Mouse (Mus musculus) cerebellum, adult 9-10 months (tissue): ENCODE results near the gene Necap2.
A peak's percentile ranks its signal among the peaks of the same experiment; 100 is the strongest.

Source experiments
- DNase-seq: peaks from one replicate; pipeline ENCODE4 v3.0.0; 2022

Necap2 gene

GRCm38 (mm10) chr4:141072502-141072901 is 5.7 kb downstream of the Necap2 start:
- DNase-seq = peak; percentile 22

GRCm38 (mm10) chr4:141069731-141070130 is 8.4 kb downstream of the Necap2 start:
- DNase-seq = peak; percentile 80

DNA sequence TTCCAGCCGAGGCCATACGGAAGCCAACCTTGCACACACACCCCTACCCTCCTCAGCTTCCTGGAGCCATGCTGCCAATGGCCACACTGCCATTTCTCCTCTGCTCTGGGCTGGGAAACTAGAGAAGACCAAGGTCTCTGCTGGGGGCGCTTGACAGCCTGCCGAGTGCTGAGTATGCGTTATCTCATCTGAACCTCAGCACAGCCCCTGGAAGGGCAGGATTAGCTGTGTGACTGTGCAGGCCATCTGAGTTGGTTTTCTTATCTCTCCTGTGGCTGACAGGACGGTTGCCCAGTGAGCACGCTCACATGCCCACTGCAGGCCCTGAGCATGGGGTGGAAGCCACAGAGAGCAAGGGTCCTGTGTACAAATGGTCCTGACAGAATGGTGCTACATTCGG is 9.5 kb downstream of the Necap2 start:
- peak; percentile 31 for DNase-seq

GRCm38 (mm10) chr4:141067516-141068046 is 10.6 kb downstream of the Necap2 start:
- DNase-seq = peak; percentile 63

DNA sequence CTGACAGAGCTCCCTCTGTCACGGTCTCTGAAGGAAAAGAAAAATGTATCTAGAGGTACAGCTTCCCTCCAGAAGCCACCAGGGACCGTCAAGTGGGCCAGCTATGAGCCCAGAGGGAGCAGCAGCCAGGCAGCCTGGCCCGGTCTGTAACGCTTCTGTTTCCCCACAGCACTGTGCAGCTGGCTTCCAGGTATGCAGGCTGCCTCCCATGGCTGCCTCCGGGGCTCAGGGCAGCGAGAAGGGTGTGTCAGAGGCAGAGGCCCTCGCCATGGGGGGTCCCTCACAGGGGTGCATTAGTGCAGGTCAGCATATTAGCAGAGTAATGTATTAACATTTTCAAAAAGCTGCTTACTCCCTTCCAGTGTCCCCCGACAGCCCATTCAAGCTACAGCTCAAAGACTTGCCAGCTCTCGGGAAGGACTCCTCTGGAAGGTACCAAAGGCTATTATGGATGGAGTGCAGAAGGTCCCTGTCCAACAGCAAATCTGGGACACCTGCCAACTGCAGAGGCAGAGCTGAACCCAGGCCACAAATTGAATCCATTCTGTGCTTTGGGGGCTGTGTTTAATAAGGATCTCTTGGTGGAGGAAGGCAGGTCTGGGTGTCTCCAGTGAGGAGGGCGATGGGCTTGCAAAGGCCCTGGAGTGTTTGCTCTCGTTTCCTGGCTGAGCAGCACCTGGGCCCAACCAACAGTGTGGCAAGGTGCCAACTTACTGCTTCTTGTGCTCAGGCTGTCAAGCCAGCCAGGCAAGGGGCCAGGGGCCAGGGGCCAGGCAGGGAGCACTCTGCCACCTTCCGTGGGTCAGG is 11.2 kb downstream of the Necap2 start:
- peak; percentile 83 for DNase-seq

GRCm38 (mm10) chr4:141065123-141065522 is 13.0 kb downstream of the Necap2 start:
- peak; percentile 87 for DNase-seq

- DNase-seq = peak; percentile 24
Measured at GRCm38 (mm10) chr4:141064104-141064659, 14.0 kb downstream of the Necap2 start.

DNA sequence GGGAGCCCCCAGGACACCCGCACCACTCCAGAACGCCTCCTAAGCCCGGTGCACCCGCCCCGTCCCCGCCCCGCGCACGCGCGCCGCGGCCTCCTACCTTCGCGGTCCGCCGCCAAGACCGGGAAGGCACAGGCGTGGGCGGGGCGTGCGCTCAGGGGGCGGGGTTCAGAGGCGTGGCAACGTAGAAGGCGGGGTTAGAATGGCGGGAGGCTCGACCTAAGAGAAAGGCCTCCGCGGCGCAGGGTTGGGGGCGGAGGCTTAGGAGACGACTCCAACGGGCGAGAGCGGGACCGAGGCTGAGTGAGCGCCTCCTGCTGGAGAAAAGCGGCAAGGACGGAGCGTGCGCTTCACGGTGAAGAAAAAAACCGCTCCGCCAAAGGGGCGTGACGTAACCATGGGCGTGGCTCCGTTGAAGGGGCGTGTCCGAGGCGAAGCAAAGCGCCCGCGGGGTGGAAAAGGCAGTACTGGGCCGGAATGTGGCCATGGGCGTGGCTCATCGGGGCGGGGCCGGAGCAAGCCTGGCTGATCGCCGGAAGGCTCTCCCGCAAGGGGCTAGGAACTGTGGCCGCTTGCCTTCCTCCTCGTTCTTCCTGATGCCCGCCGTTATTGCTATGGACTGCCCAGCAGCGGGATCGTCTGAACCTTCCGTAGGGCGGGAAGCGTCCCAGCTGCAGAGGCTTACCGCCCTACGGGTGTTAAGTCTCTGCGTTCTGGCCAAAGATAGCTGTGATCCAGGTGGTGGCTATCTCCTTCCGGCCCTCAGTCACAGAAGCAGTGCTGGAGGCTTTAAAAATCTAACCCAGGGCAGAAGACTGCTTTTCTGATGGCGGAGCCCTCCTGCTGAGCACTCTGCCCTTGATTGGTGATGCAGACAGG is 17.5 kb downstream of the Necap2 start, which contains the start of gene Crocc:
Crocc (minus strand) TSS at position 125 of the 876 bp plus-strand sequence.
- peak; percentile 99 for DNase-seq

DNA sequence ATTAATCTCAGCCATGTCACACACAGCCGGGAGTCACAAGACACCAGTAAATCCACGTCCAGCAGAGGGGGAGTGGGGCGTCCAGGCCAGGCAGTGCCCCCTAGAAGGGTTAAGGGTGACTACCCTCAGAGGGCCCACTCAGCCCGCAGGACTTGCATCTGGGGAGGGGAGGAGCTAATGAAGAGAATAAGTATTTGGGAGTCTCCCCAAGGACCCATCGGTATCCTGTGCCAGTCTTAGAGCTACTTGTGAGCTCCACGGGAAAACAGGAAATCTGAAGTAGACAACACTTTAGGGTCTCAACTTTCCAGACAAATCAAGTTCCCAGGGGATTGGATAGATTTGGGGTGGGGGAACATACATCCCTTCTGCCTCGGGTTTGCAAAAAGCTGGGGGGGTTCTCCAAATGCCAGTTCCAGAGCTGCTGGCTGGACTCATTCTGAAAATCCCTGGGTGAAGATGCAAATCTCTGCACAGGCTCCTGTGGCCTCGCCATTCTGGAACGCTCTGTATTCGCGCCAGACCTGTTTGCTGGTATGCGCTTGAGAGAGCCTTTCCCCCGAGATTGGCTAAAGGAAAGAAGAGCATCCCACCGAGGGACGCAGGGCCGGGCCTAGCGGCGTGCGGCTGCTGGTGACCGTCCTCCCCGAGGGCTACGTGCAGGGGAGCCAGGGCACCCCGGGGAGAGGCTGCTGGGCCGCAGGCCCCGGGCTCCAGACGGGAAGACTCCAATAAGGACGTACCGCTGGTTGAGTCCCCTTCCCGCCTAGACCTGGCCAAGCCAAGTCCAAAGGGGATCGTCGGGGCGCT is 18.3 kb downstream of the Necap2 start:
- peak; percentile 68 for DNase-seq

DNA sequence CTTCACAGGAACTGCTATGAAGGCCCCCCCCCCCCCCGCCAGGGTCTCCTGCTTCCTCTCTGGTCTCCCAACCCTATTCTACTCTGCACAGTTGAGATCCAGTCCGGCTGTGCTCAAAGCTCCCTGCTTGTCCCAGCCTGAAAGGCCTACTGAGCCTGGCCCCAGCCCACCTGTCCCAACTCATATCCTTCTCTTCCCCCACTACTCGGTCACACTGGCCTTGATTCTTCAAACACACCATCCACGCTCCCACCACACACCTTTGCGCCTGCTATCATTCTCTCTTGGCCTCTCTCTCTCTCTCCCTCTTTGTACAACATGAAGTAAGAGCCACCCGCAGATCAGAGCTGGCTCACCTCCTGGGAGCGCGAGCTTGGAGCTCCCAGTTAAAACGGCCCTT is 19.3 kb downstream of the Necap2 start:
- DNase-seq = peak; percentile 53

DNA sequence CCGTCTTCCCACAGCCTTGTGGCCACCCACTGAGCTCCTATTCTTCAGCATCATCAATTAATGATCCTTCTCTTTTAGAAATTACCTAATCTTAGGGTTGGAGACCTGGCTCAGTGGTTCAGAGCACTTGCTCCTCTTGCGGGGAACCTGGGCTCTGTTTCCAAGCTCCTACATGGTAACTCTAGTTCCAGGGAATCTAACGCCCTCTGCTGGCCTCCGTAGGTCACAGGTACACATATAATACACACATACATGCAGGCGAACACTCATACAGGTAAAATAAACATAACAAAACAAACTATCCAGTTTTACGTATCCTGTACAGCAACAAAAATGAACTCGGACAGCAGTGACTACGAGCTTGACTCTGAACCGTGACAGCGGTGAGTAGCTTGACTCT is 21.2 kb downstream of the Necap2 start:
- no peak for DNase-seq

- peak; percentile 81 for DNase-seq
Measured at GRCm38 (mm10) chr4:141053568-141054161, 24.5 kb downstream of the Necap2 start.

DNA sequence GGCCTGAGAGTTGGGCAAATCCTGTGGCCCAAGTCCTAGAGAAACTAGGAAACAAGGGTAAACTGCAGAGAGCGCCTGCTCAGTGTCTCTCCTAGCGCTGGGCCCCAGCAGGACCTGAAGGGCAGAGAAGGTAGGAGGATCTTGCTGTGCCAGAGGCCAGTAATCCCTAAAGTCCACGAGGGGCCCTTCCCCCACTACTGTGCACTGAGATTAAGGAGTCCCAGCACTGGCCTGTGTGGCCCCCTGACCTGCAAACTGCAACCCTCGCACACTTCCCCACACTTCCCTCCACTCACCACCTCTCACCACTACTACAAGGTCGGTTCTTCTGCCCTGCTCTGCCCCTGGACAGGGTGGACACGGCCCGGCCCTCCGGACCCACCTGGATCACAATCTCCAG is 25.0 kb downstream of the Necap2 start:
- no peak for DNase-seq

- DNase-seq = peak; percentile 53
Measured at GRCm38 (mm10) chr4:141052442-141052841, 25.7 kb downstream of the Necap2 start.

DNA sequence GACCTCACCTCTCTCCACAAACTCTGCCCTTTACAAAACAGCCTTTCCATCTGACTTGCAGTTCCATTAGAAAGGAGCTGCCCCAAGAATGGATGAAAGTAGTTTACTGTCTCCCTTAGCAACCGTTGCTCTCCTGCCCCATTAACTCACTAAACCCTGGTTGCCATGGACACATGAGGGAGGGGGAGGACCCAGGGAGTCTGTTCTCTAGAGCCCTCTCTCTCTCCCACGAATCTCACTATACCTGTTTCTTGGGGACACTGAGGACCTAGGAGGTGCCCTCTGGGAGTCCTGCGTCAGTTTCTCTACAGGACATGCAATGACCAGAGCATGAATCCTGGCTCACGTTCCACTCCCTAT is 28.7 kb downstream of the Necap2 start:
- no peak for DNase-seq

DNA sequence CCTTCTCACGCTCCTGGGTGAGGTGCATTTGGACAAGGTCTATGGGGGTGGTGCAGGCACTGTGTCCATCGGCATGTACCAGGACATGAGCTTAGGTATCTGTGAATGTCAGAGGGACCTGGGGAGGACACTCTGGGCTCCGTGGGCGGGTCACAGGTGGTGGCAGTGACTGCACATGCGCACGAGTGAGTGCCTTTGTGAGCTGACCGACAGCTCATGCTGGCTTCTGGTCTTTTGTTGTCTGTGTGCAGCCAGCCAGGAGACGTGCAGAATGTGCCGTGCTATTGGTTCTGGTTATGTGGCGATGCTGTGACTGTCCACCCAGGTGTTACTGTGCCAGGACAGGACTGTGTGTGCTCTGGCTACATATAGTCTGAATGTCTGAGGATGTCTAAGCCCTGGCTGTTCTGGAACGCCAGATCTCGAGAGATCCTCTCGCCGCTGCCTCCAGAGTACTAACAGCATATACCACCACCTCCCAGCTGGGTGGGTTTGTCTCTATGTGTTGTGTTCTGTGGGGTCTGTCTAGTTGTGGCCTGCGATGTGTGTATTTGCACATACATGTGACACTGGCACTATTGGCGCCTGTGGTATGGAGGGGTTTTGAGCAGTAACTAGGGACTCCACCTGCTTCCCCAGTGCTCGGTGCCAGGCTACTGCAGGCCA is 29.2 kb downstream of the Necap2 start:
- no peak for DNase-seq

DNA sequence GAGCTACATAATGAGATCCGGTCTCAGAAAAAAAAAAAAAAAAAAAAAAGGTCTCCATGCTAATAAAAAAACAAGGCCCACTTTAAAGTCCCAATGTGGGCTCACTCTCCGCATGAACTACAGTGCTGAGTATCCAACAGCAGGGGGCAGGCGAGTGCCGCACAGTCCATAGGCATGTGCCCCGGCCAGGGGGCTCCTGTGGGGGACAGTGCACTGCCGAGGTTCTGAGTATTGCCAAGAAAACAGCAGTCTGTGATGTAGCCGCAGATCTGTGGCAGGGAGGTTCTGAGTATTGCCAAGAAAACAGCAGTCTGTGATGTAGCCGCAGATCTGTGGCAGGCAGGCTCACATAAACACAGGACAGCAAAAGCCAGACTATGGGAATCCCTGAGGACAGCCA is 33.3 kb downstream of the Necap2 start:
- DNase-seq = peak; percentile 53

DNA sequence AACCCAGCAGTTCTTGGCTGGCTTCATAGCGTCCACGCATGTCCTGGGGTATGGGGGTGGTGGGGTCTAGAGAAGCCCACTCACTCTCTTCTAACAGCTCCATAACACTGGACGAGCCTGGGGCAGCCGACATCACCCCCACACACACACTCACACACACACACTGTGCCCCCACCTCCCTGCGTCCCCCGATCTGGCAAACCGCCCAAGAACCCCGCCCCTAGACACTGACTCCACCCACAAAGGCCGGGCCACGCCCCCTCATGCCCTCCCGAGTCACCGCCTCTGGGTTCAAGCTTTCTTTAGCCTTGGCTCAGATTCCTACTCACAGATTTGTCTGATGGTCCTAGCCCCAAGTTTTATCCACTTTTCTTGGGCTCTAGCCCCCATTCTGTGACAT is 37.0 kb downstream of the Necap2 start:
- DNase-seq = no peak

DNA sequence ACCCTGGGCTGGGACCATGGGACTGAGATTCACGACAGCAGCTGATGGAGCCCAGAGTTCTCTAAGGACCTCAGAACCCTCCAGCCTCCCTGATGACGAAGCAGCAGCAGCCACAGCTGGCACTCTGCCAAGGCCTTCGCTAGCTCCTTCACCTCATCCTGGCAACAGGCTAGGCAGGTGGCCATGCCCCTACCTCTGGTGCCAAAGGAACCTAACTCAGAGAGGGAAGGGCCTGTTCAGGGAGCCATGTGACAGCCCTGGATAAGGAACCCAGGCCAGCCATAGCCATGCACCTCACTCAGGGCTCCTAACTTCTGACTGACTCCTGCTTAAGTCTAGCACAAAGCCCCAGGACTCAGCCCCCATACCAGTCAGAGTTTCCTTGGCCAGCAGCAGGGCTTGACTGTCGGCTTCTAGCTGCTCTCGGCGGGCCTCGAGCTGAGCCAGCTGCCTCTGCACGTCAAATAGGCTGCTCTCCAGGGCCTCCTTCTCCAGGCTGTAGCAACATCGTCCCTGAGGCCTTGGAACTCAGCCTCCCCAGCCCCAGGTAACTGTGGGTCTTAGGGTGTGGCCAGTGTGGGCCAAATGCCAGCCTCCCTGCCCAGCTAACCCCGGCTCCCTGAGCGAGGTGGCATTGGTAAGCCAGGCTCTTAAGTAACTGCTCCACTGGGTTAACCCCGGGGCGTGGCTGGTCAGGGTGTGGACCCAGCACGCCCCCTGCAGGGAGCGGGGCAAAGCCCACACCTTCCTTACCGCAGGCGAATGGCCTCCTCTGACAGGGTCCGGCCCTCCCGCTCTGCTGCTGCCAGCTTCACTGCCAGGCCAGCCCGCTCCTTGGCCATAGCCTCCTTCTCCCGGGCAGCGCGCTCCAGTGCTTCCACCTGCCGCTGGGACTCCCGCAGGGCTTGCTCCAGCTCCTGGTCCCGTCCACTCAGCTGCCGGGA is 44.3 kb downstream of the Necap2 start:
- DNase-seq = no peak

- DNase-seq = peak; percentile 90
Measured at GRCm38 (mm10) chr4:141031733-141032132, 46.4 kb downstream of the Necap2 start.
